Mouse (Mus musculus) ES-Bruce4 (cell line): Measurements from ENCODE around the gene Trappc12. TPM values are rescaled to one million over a fixed set of nuclear protein-coding genes. Genes with fewer than 3 reads are reported as not detected.

Experiments
- H3K27ac ChIP-seq: 2 replicates; pipeline ENCODE4 v1.5.1; 2012; ENCODE audit warnings: low read length, inconsistent platforms; ENCODE audit not compliant: insufficient read depth
- H3K27me3 ChIP-seq: 2 replicates; pipeline ENCODE4 v1.6.1; 2012; ENCODE audit warnings: mild to moderate bottlenecking, low read length, inconsistent platforms; ENCODE audit not compliant: control insufficient read depth, poor library complexity, insufficient read depth, severe bottlenecking
- H3K36me3 ChIP-seq: 2 replicates; pipeline ENCODE4 v1.6.1; 2012; ENCODE audit warnings: inconsistent platforms, mild to moderate bottlenecking, low read length, moderate library complexity; ENCODE audit not compliant: control insufficient read depth, poor library complexity, insufficient read depth, severe bottlenecking
- H3K4me1 ChIP-seq: one replicate; pipeline ENCODE4 v1.8.1; 2011; ENCODE audit warnings: low read length; ENCODE audit not compliant: control insufficient read depth, insufficient read depth
- H3K4me3 ChIP-seq: 2 replicates; pipeline ENCODE4 v1.5.1; 2011; ENCODE audit warnings: low read depth, mild to moderate bottlenecking, low read length
- H3K9ac ChIP-seq: 2 replicates; pipeline ENCODE4 v1.6.1; 2012; ENCODE audit warnings: low read depth, mild to moderate bottlenecking, inconsistent platforms; ENCODE audit not compliant: poor library complexity, severe bottlenecking
- H3K9me3 ChIP-seq: replicated peaks from 2 replicates; pipeline ENCODE4 v1.6.1; 2012; ENCODE audit warnings: mild to moderate bottlenecking, low read length, inconsistent platforms; ENCODE audit not compliant: control insufficient read depth, poor library complexity, insufficient read depth, severe bottlenecking
- CTCF ChIP-seq: IDR thresholded peaks from one replicate; pipeline ENCODE4 v1.8.1; 2011; ENCODE audit warnings: low read depth, low read length
- EP300 ChIP-seq: IDR thresholded peaks from 2 replicates; pipeline ENCODE4 v1.6.1; 2011; ENCODE audit warnings: low read depth, low read length; ENCODE audit not compliant: insufficient read depth
- POLR2A ChIP-seq: IDR thresholded peaks from one replicate; pipeline ENCODE4 v1.8.1; 2011; ENCODE audit warnings: low read length; ENCODE audit not compliant: insufficient read depth
- polyA plus RNA-seq: library from polyadenylated mRNA; stranded (reverse); fragments of >200 nt; gene quantifications from 2 replicates; pipeline ENCODE4 v1.2.4, GENCODE M21; 2011; ENCODE audit warnings: low read depth; ENCODE audit not compliant: missing spikeins, insufficient read depth, insufficient read length

Trappc12 gene
- polyA plus RNA-seq, 1 experiment = 29.6 TPM

DNA sequence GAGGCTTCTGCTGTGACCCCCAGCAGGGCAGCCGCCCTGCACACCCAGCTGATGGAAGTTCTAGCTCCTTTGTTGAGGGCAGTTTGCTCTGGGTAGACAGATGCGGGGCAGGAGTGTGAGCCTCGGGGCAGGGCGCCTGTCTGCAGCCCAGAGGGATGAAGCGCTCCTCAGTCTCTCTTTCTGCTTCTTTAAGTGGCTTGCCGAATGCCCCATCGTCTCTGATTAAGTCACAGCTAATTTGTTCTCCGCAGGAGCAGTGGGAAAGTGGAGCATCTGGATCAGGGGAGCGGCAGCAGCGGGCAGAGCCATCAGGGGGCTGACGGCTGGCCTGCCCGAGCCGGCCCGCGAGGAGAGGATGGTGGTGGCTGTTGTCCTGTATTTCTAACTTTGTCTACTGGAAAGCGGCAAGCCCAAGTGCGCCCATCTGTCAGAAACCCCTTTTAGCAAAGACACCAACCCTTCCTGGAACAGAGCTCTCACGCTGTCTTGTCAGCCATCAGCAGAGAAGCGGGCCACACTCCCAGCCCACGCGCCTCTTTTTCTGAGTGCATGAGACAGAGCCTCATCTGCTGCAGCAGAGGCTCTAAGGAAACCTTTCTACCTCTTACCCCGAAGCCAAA lies 39.6 kb downstream of the Trappc12 start:
- TF ChIP-seq POLR2A (no peak), EP300 (no peak), CTCF (no peak)
- no peak overlapping the region for H3K4me3 ChIP-seq
- no peaks in the 10 kb centered on the region for H3K36me3 ChIP-seq
- H3K4me1 ChIP-seq = no peaks in the 10 kb centered on the region
- H3K9ac ChIP-seq = no peak overlapping the region
- H3K27me3 ChIP-seq = no peaks in the 10 kb centered on the region
- H3K27ac ChIP-seq = no peak overlapping the region
- H3K9me3 ChIP-seq = no peaks in the 10 kb centered on the region

DNA sequence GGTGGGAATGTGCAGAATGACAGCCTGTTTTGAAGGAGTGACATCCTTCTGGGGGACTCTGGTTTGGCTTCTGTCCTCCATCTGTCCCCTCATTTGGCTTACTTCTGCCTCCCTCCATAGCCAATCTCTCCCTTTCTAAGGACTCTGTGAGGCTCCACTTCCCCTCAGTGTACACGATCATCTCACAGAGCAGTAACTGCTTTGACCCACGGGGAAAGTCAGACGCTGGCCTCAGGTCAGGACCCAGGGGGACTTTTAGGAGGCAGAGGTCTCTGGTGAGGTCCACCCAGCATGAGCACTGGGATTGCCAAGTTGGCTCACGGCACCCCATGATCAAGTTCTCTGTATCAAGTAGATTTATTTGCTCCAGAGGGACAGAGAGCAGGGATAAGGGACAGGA lies 42.1 kb downstream of the Trappc12 start:
- Histone ChIP-seq H3K36me3 (no peaks in the 10 kb centered on the region), H3K9me3 (no peaks in the 10 kb centered on the region), H3K9ac (no peak overlapping the region), H3K4me1 (no peaks in the 10 kb centered on the region), H3K4me3 (no peak overlapping the region), H3K27ac (no peak overlapping the region), H3K27me3 (no peaks in the 10 kb centered on the region)
- TF ChIP-seq EP300 (no peak), CTCF (no peak), POLR2A (no peak)

DNA sequence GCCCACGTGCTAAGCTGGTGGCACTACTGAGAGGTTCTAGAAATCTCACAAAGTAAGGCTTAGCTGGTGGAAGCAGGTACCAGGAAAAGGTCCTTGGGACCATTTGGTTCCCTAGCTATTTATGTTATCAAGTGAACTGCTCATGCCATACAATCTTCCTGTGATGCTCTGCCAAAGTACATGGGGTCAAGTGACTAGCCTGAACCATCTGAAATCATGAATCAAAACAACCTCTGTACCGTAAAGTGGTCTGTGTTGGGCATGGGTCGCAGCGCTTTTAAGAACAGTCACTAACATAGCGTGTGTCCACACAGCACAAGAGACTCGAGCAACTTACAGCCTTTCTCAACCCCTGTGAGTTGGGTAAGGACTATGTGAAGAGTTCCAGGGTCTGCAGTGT lies 45.1 kb downstream of the Trappc12 start:
- H3K9me3 ChIP-seq = no peaks in the 10 kb centered on the region
- H3K27ac ChIP-seq = no peak overlapping the region

GRCm38 (mm10) chr12:28704381-28704780 lies 45.9 kb downstream of the Trappc12 start:
- Histone ChIP-seq H3K36me3 (no peaks in the 10 kb centered on the region), H3K27ac (no peak overlapping the region), H3K9me3 (no peaks in the 10 kb centered on the region), H3K4me1 (no peaks in the 10 kb centered on the region), H3K4me3 (no peak overlapping the region), H3K27me3 (no peaks in the 10 kb centered on the region), H3K9ac (no peak overlapping the region)
- no peak for TF ChIP-seq EP300
- peak; percentile 8 for TF ChIP-seq CTCF

More for the DNA sequence above, 45.1 kb downstream of the Trappc12 start:
- no peaks in the 10 kb centered on the region for H3K4me1 ChIP-seq
- no peak overlapping the region for H3K4me3 ChIP-seq
- H3K9ac ChIP-seq = no peak overlapping the region
- no peaks in the 10 kb centered on the region for H3K27me3 ChIP-seq
- H3K36me3 ChIP-seq = no peaks in the 10 kb centered on the region
- TF ChIP-seq POLR2A = no peak
- no peak for TF ChIP-seq EP300
- TF ChIP-seq CTCF = no peak

- no peak overlapping the region for H3K9ac ChIP-seq
These were observed 49.0 kb downstream of the Trappc12 start for GRCm38 (mm10) chr12:28701302-28701701.

DNA sequence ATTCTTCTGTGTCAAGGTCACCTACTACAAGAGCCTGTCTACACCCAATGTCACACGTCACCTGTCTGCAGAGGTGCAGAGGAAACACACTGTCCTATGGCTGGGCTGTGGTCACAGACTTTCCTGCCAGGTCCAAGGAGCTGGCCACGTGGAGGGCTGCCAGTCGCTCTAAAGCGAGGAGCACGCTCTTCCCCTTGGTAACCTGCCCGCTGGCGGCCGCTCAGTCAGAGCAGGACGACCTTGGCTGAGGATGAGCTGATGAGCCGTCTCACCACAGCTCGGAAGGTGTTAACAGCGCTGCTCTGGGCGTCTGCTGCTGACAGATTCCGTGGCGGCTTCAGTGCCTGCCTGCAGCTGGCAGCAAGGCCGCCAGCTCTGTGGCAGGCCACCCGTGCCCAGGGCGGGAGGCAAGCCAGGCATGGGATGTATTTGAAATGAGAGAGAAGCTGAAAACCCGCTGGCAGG lies 49.7 kb downstream of the Trappc12 start:
- Histone ChIP-seq H3K36me3 (no peaks in the 10 kb centered on the region), H3K9me3 (no peaks in the 10 kb centered on the region), H3K4me1 (no peaks in the 10 kb centered on the region), H3K27ac (no peak overlapping the region), H3K9ac (peak overlapping the region; percentile 6; the same call in 1 of the 2 replicates), H3K27me3 (no peaks in the 10 kb centered on the region), H3K4me3 (peak overlapping the region; percentile 26)
- no peak for TF ChIP-seq EP300

More at GRCm38 (mm10) chr12:28701302-28701701, 49.0 kb downstream of the Trappc12 start:
- no peaks in the 10 kb centered on the region for H3K4me1 ChIP-seq
- TF ChIP-seq POLR2A (no peak), CTCF (no peak), EP300 (no peak)
- H3K4me3 ChIP-seq = no peak overlapping the region
- no peak overlapping the region for H3K27ac ChIP-seq
- no peaks in the 10 kb centered on the region for H3K9me3 ChIP-seq
- no peaks in the 10 kb centered on the region for H3K36me3 ChIP-seq
- H3K27me3 ChIP-seq = no peaks in the 10 kb centered on the region
